Mouse (Mus musculus): ENCODE results near the gene Lrrc9. TPM values are rescaled to one million over a fixed set of nuclear protein-coding genes. Genes with fewer than 3 reads are reported as not detected.

Lrrc9 gene
- polyA plus RNA-seq, 1 experiment = not detected

DNA sequence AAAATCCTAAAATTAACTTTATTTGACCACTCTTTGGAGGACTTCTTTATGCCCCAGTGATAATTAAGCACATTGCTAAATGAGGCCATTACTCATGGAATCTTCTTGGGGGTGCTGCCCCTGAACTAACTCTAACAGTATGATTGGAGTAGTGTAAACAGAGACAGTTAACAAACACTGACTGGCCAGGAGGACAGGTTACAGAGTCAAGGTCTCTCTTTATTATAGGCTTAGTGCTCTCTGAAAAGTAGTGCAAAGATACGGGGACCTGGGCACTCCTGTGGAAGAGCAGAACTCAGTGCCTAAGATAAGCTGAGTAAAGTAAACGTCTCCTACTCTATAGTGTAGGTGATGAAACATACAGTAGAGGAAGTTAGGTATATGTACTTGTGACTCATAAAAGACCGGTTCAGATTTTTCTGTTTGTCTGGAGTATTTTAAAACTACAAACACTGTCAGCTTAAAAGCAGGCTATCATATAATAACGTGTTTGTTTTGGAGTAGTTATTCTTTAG, 122.7 kb downstream of the Lrrc9 start:
- TF ChIP-seq MYOD1 (IDR thresholded peaks at IDR 0.05; ENCODE audit: control insufficient read depth in 1 of 3, insufficient read length in 2 of 3, low read depth in 2 of 3) (no peak), POLR2AphosphoS2 (IDR thresholded peaks at IDR 0.05; ENCODE audit: insufficient read length, low read depth) (no peak), CEBPB (IDR thresholded peaks at IDR 0.05; ENCODE audit: insufficient read depth, poor library complexity, severe bottlenecking) (no peak), SRF (IDR thresholded peaks at IDR 0.05; ENCODE audit: control insufficient read depth, insufficient read length, low read depth) (no peak), TCF3 (IDR thresholded peaks at IDR 0.05; ENCODE audit: insufficient read length, low read depth) (no peak), POLR2A (IDR thresholded peaks at IDR 0.05; ENCODE audit: insufficient read length, low read depth) (no peak), TCF12 (IDR thresholded peaks at IDR 0.05; ENCODE audit: insufficient read depth, poor library complexity, severe bottlenecking) (no peak), REST (IDR thresholded peaks at IDR 0.05; ENCODE audit: insufficient read depth, insufficient read length) (no peak), MYOG (IDR thresholded peaks at IDR 0.05; ENCODE audit: control insufficient read depth in 1 of 3, insufficient read depth in 1 of 3, insufficient read length in 2 of 3, low read depth in 2 of 3) (no peak), MAX (IDR thresholded peaks at IDR 0.05; ENCODE audit: low read depth) (no peak), E2F4 (IDR thresholded peaks at IDR 0.05; ENCODE audit: insufficient read depth) (no peak), USF1 (IDR thresholded peaks at IDR 0.05; ENCODE audit: low read depth) (no peak)
- no peaks in the 10 kb centered on the region for H3K27me3 ChIP-seq (ENCODE audit: control insufficient read depth, insufficient read depth, insufficient read length)
- no peaks in the 10 kb centered on the region for H3K79me2 ChIP-seq (ENCODE audit: control insufficient read depth, insufficient read depth)
- no peak overlapping the region for H3ac ChIP-seq (ENCODE audit: control insufficient read depth, insufficient read length)
- H3K4me3 ChIP-seq = no peak overlapping the region
- H3K36me3 ChIP-seq (ENCODE audit: control insufficient read depth, insufficient read depth) = no peaks in the 10 kb centered on the region
- H3K4me2 ChIP-seq (ENCODE audit: low read depth) = no peak overlapping the region

Other genes starting within 250 kb of the Lrrc9 start
- gene Rtn1, start 32.8 kb upstream of the Lrrc9 start, polyA plus RNA-seq (2012; fragmentation: generic; extraction: Trizol) = not detected
- 4.5 TPM for gene Pcnx4, start 94.5 kb downstream of the Lrrc9 start, polyA plus RNA-seq (2012; fragmentation: generic; extraction: Trizol)
- not detected for gene Gm4756, start 207.8 kb downstream of the Lrrc9 start, polyA plus RNA-seq (2012; fragmentation: generic; extraction: Trizol)
- gene Dhrs7, start 223.0 kb downstream of the Lrrc9 start, polyA plus RNA-seq (2012; fragmentation: generic; extraction: Trizol) = 111 TPM

Data from myocyte (in vitro differentiated cells).